Mouse (Mus musculus) C2C12 (cell line): ENCODE data around the gene Gm20388.

Experiments
- CTCF ChIP-seq: IDR thresholded peaks from one replicate; pipeline ENCODE4 v1.5.1; 2011; ENCODE audit not compliant: control insufficient read depth, insufficient read depth, insufficient read length
- MYOG ChIP-seq: IDR thresholded peaks from one replicate; pipeline ENCODE4 v1.6.1; 2011; ENCODE audit not compliant: control insufficient read depth, insufficient read length; ENCODE audit errors: extremely low read depth

- TF ChIP-seq CTCF (no peak), MYOG (no peak)
These were observed 2801.9 kb downstream of the Gm20388 start for GRCm38 (mm10) chr8:122712411-122713156.
